Mouse (Mus musculus): ENCODE measurements at regions not wholly inside any gene's neighbourhood (a gene's known extent, or its start where the extent isn't known, plus 50 kb on each side); places are given as distances from the start of the nearest gene placed in this dataset.

DNA sequence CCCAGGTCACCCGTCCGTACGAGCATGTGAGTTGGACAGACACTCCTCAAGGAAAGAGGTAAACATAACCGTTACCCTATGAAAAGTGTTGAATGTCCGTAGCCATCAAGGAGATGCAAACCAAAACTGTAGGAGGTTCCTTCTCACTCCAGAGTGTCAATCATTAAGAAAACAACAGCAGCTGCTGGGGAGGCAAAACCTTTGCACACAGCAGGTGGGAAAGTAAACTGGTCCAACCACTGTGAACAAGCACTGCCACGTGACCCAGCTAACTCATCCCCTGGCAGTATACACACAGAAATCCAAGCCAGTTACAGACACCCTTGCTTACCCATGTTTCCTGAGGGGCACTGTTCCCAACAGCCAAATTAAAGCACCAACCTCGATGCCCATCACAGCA lies 54.7 kb upstream of the Irx5 start:
- DNase-seq, result no peak

GRCm38 (mm10) chr8:92301029-92301428 lies 56.4 kb upstream of the Irx5 start:
- DNase-seq, result no peak

DNA sequence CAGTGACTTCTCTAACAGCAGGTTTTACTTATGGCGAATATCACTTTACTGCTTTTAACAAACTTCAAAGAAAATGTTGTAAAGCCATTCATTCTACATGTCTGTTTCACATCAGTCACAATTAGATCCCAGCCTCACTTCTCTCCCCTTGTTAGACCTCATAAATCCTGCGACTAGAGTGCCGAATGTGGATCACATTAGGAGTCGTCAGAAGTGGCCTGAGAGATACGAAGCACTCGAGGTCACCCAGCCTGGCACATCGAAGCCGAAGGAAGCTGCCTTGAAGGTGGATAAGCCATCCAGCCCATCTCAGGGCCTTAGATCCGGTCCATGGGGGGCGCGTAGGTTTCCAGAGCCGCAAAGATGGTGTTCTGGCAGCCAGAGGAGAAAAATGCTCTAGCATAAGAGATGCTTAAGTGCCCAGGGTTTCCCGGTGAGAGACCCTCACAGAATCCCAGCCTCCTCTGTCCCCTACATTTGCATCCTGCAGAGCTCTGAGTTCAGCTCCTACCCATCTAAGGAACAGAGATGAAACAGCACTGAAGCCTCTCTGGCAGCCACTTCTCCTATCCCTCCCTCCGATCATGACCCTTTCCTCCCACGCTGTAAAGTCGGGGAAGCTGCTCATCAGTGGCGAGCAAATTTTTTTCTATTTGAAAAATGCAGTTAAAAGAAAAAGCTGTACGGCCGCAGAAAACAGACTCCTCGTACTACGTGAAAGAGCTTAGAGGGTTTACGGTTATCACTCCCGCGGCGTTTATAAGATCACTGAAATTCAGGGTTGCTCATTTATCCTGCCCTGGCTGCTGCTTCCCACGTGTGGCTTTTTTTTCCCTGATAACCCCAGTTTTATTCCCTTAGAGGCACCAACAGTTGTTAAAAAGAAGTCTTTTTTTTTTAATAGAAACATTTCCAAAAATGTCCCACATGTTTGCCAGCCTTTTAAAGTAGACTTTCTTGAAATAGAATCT lies 70.3 kb upstream of the Irx5 start:
- no peak for DNase-seq

- no peak for DNase-seq
These were observed 81.7 kb upstream of the Irx5 start for GRCm38 (mm10) chr8:92275755-92276154.

- DNase-seq, result no peak
These were observed 84.7 kb upstream of the Irx5 start for GRCm38 (mm10) chr8:92272726-92273125.

DNA sequence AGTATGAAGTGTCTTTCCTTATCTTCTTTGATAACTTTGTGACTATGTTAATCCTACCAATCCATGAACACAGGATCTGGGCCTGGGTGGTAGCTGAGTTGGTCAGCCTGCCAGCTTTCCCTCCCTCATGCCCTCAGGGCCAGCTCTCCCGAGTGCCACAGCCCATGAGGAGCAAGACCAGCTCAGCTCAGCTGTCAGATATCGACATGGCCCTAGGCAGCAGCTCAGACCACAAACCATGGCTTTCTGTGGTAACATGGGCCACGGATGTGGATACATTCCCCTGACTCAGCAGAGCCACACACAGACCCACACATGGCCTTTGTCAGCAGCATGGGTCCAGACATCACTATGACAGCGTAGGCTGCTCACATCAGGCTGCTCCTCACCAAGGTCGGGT lies 85.4 kb upstream of the Irx5 start:
- no peak for DNase-seq

DNA sequence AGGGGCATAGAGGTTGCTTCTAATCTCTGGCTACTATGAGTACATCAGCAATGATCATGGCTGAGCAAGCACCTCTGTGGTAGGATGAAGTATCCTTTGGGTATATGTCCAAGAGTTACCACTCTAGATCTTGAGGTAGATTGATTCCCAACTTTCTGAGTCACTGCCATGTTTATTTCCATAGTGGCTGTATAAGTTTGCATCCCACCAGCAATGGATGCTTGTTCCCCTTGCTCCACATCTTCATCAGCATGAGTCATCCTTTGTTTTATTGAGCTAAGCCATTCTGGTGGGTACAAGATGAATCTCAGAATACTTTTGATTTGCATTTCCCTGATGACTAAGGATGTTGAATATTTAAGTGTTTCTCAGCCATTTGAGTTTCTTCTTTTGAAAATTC lies 86.8 kb upstream of the Irx5 start:
- no peak for DNase-seq

DNA sequence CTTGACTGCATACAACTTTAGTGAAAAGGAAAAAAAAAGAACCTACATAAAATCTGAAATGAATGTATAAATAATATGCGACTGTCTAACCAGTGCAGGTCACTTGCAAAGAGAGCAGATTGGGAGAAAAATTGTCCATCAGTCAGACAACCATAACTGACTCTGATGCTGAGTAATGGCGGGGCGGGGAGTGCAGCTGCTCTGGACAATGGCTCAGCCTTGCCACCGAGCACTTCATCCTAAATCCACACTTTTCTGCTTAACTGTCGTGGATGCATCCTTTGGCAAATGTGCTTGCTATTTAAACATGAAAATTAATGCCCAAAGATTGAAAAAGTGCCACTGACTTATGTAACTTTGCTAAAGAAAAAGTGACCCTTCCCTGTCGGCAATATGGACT lies 90.0 kb upstream of the Irx5 start:
- DNase-seq, result no peak

DNA sequence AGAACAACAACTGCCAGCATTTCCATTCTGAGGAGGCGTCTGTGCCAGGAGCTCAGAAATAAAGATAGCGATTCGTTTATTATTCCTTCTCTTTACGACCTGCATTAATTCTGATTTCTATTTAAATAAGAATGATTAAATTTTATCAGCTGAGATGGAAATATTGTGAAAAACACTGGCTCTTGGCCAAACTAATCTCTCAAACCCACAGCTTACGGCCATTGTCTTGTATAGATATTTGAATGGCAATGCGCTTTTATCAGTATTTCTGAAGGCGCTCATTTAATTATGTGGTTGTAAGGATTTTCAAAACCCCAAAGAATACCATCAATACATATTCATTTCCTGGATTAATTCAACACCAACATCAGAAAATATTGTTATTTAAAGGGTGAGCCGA lies 97.4 kb upstream of the Irx5 start:
- no peak for DNase-seq

DNA sequence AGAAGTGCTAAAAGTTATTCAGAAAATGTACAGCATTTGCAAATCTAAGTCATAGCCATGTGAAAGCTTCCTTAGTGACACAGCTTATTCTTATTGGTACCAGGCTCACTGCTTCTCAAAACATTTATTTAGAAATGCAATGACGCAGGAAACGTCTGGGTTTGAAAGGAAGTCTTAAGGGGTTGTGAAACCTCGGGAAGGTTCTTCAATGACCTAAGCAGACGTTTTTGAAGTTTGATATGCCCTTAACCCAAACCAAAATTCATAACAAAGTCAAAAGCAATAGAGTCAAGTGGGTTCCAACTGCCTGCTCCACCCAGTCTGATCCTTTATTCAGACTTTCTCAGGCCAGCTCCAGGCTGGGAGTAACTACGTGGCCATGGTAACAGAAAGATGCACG lies 99.2 kb upstream of the Irx5 start:
- DNase-seq, result no peak

DNA sequence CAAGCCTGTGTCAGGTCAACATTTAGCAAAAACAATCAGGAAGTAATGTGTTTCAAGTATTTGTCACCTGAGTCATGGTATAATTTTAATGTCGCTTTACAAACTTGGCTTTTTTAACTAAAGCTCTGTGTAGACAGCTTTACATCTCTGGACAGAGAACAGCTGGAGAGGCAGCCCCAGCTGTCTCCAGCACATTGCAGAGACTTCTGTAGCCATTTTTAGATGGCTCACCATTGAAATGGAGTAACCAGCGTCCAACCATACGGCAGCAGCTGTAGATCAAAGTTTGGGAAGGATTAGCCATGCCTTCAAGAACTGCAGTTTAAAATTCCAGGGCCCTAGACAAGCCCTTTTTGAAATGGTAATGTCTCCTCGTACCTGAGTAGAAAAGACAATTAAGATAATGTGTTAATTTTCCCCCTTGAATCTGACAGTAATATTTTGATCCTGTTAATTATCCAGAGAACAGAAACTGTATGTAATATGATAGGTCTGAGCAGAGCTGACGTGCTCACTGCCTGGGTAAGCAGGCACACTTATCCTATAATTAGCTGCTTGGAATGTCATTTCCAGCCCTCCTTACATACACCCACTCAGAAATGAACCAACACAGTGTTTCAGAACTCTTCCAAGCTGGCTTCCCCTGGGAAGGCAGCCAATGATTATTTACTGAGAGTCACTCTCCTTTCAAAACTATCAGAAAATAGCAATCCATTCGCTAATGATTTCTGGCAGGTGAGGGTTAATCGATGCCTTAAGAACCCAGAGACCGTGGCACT lies 104.6 kb upstream of the Irx5 start:
- DNase-seq, result no peak

- DNase-seq, result no peak
These were observed 111.1 kb upstream of the Irx5 start for GRCm38 (mm10) chr8:92246301-92246700.

DNA sequence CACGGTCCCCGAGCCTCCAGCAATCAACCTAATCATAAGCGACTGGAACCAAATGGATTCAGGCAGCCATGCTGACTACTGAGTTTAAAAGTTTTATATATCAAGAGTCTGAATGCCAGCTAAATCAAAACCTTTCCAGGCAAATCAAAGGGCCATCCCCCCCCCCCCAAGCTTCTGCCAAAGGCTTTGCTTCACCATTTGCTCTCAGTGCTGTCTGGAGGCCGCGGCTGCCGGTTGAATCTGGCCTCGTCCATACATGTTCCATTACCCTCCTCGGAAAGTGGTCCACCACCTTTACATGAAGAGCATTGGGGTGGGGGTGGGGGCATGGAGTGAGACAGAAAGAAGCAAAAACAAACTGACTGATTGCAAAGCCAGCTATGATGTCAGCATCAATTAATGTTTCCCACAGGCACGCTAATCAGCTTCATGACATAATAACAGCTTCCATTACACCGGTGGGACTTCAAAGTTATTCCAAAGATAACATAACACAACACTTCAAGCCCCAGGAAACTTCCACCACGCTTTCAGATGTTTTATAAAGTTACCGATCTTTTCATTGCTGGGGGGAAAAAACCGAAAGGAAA lies 116.6 kb upstream of the Irx5 start:
- no peak for DNase-seq

GRCm38 (mm10) chr8:92231326-92232225 lies 125.8 kb upstream of the Irx5 start:
- DNase-seq, result no peak

DNA sequence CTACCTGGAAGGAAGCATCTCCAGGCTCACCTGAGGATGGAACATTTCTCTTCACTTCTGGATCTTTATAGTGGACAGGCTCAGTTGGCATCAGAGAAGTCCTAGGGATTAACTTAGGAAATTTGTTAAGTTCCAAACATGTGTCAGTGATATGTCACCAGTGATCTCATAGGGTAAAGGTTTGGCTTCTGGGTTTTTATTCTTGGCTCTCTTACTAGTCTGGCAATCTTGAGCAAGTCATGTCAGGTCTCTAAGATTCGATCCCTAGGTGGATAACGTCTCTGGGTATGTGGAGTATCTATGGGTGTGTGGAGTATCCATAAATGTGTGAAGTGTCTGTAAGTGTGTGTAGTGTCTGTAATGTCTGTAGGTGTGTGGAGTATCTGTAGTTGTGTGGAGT lies 127.9 kb upstream of the Irx5 start:
- no peak for DNase-seq

GRCm38 (mm10) chr8:92224929-92225328 lies 132.5 kb upstream of the Irx5 start:
- no peak for DNase-seq

- no peak for DNase-seq
These were observed 134.4 kb upstream of the Irx5 start for GRCm38 (mm10) chr8:92222992-92223391.

DNA sequence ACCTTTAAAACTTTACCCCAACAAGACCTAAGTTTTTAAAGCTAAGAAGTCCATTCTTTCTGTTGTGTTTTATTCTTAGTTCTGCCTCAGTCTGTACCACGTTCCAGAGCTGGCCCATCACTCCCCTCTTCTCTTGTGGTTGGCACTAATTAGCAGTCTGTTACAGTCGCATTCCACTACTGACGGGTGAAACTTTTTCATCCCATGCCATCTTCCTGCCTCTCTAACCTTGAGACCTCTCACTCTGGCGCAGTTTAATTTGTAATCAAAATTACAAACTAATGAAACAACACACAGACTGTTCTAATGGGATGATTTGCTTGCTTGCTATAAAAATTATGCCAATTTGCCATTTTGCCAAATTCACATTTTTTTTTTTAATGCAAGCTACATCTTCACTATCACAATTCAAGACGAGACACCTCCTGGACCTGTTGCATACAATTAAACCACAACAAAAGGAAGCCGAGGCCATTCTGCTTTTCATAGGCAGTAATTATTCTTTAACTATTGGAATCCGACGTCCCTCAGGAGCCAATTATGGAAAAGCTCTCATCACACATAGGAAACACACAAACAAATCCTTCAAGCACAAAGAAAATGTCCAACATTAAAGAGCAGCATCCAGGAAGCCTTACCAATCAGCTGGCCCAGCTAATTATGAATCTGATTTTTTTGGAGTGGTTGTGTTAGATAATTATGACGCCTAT lies 138.1 kb upstream of the Irx5 start:
- no peak for DNase-seq

- DNase-seq, result no peak
These were observed 139.9 kb upstream of the Irx5 start for GRCm38 (mm10) chr8:92217521-92217920.

GRCm38 (mm10) chr8:92216176-92216575 lies 141.2 kb upstream of the Irx5 start:
- no peak for DNase-seq

- DNase-seq, result no peak
These were observed 144.5 kb upstream of the Irx5 start for GRCm38 (mm10) chr8:92212786-92213535.
